Mouse (Mus musculus) heart, embryonic 10.5 days (tissue): Measurements from ENCODE around the gene Rps27a. TPM values are rescaled to one million over a fixed set of nuclear protein-coding genes. Genes with fewer than 3 reads are reported as not detected.

Experiments
- DNase-seq: peaks from one replicate; pipeline ENCODE4 v3.0.0-alpha.2; 2017; ENCODE audit warnings: low spot score
- H3K27ac ChIP-seq: fragments of 300-500 bp; sonication (generic); 2 replicates; pipeline ENCODE4 v1.5.1; 2016; ENCODE audit warnings: mild to moderate bottlenecking
- H3K27me3 ChIP-seq: fragments of 300-500 bp; sonication (generic); 2 replicates; pipeline ENCODE4 v1.6.1; 2016; ENCODE audit warnings: mild to moderate bottlenecking; ENCODE audit not compliant: poor library complexity, insufficient read depth, severe bottlenecking
- H3K36me3 ChIP-seq: fragments of 300-500 bp; sonication (generic); 2 replicates; pipeline ENCODE4 v1.6.1; 2016; ENCODE audit warnings: mild to moderate bottlenecking, moderate library complexity
- H3K4me1 ChIP-seq: fragments of 300-500 bp; sonication (generic); 2 replicates; pipeline ENCODE4 v1.6.1; 2016; ENCODE audit warnings: mild to moderate bottlenecking
- H3K4me3 ChIP-seq: fragments of 300-500 bp; sonication (generic); 2 replicates; pipeline ENCODE4 v1.5.1; 2016; ENCODE audit warnings: mild to moderate bottlenecking, moderate library complexity
- H3K9me3 ChIP-seq: fragments of 300-500 bp; sonication (generic); 2 replicates; pipeline ENCODE4 v1.6.1; 2016; ENCODE audit warnings: mild to moderate bottlenecking, moderate library complexity
- WGBS: fragments of 180-500 bp; shearing (Covaris S2); methylation state at CpG from one replicate; pipeline ENCODE4 v1.1.7; 2016; 5-methylcytosine and 5-hydroxymethylcytosine counted together
- polyA plus RNA-seq: library from polyadenylated mRNA; unstranded; fragments of >200 nt; fragmentation: Nextera tagmentation; extraction: Ambion mirVana; gene quantifications from 2 replicates; pipeline ENCODE4 v1.2.1, GENCODE M21; 2016

Gene Rps27a
- polyA plus RNA-seq, result 784 and 841 TPM in 2 replicates

DNA sequence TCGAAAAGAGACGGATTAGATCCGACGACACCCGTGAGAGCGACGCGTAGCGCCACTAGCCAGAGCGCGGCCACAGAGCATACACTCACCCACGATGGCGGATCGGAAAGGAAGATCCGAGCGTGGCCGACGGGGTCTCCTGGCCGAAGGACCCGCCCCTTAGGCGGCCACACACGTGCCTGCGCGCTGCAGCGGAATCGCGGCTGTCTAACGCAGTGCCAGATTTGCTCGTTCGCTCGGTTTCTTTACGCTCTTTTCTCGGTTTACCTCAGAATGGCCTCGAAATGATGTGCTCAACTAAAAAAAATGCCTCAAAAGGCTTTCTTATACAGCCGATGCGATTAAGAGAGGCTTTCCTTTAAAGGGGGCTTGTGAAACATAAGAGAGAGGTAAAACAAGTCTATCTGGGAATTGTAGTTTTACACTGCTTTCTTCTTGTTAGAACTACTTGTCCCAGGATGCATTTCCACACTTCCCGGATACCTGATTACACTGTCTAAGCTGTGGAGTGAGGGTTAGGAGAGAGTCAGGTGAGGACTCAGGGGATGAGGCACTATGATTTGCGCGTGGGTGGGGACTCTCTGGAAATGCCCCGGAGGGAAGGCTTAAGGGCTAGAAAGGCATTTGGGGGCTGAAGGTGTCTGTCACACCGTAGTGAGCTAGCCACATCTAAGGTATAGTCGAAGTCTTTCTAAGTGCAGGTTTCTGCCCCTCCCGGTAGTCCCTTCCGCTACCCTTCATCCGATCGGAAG lies at the start of gene Rps27a, which contains the start of gene Clhc1:
Rps27a (minus strand) TSS at position 358 of the 752 bp plus-strand sequence.
Clhc1 (plus strand) TSS at position 199 of the 752 bp plus-strand sequence.
- Histone ChIP-seq H3K4me3 (peak within 1 kb of the TSS; percentile 80), H3K4me1 (peaks cover 4% of the 10 kb centered on the region; the same call in 1 of the 2 replicates), H3K9me3 (no peaks in the 10 kb centered on the region), H3K27me3 (no peaks in the 10 kb centered on the region), H3K27ac (peak within 1 kb of the TSS; percentile 93), H3K36me3 (peaks cover 36% of the 10 kb centered on the region)
- under 1% methylated on average over 46 of the region's 46 CpGs for WGBS
- DNase-seq, result peak; percentile 96

DNA sequence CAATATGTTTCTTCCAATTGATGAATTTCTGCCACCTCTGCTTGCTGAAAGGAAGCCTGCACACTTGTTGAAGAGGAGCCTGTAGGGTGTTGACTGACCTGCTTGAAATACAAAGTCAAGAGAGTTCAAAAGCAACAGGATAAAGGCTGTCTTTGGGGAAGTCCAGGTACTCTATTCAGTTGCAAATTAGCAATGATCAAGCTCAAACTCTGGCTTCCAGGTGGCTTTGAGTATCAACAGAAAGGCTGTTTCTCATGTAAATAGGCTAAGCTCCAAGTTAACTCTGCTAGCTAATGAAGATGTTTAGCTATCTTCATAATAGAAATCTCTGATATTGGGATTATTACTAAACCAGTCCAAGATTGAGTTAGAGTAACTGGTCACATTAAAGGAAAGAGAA lies 49.2 kb upstream of the Rps27a start:
- Histone ChIP-seq H3K27ac (no peak overlapping the region), H3K9me3 (no peaks in the 10 kb centered on the region), H3K4me3 (no peak overlapping the region), H3K36me3 (no peaks in the 10 kb centered on the region), H3K4me1 (no peaks in the 10 kb centered on the region), H3K27me3 (no peaks in the 10 kb centered on the region)
- DNase-seq, result no peak

DNA sequence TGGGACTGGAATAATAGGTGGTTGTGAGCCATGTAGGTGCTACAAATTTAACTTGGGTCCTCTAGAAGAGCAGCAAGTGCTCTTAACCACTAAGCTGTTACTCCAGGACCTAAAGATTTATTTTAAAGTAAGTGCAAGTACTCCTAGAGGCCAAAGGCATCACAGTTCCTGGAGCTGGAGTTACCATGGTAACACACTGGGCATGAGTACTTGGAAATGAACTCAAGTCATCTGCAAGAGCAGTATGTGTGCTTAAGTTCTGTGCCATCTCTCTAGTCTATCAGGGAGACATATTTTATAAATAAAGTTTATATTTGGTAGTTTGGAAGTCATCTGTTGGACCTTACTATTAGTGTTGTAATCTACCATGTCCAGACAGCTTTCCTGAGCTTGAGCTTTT lies 47.3 kb upstream of the Rps27a start:
- H3K4me3 ChIP-seq, result no peak overlapping the region
- H3K4me1 ChIP-seq, result no peaks in the 10 kb centered on the region
- no peaks in the 10 kb centered on the region for H3K36me3 ChIP-seq
- no peak for DNase-seq
- no peaks in the 10 kb centered on the region for H3K9me3 ChIP-seq
- no peak overlapping the region for H3K27ac ChIP-seq
- no peaks in the 10 kb centered on the region for H3K27me3 ChIP-seq

- H3K4me1 ChIP-seq, result no peaks in the 10 kb centered on the region
- H3K4me3 ChIP-seq, result no peak overlapping the region
- no peak for DNase-seq
- no peaks in the 10 kb centered on the region for H3K27me3 ChIP-seq
- H3K9me3 ChIP-seq, result no peaks in the 10 kb centered on the region
- H3K36me3 ChIP-seq, result no peaks in the 10 kb centered on the region
- H3K27ac ChIP-seq, result no peak overlapping the region
These were observed 31.7 kb upstream of the Rps27a start for GRCm38 (mm10) chr11:29579610-29580009.

DNA sequence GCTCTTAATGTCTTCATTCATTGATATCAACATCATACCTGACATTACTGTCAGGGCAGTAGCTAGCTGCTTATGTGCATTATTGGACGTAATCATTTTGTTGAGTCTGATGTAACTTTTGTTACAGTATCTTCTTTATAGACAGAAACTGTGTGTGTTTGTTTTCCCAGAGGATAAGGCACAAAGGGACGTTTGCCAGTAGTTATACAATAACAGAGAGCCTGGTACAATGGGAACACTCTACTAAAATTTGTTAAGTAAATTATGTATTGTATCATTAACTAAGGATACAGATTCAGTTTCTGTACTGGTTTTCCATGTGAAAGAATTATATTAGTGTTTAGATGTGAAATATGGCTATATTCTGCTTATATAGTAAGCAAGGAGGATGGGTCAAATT lies 24.7 kb upstream of the Rps27a start:
- H3K4me1 ChIP-seq, result no peaks in the 10 kb centered on the region
- no peak for DNase-seq
- H3K27ac ChIP-seq, result no peak overlapping the region
- H3K4me3 ChIP-seq, result no peak overlapping the region
- H3K36me3 ChIP-seq, result no peaks in the 10 kb centered on the region
- no peaks in the 10 kb centered on the region for H3K9me3 ChIP-seq
- WGBS, result 62% methylated on average over 2 of the region's 2 CpGs
- no peaks in the 10 kb centered on the region for H3K27me3 ChIP-seq

GRCm38 (mm10) chr11:29571536-29571935 lies 23.6 kb upstream of the Rps27a start:
- H3K36me3 ChIP-seq, result no peaks in the 10 kb centered on the region
- 67% methylated on average over 3 of the region's 3 CpGs for WGBS

DNA sequence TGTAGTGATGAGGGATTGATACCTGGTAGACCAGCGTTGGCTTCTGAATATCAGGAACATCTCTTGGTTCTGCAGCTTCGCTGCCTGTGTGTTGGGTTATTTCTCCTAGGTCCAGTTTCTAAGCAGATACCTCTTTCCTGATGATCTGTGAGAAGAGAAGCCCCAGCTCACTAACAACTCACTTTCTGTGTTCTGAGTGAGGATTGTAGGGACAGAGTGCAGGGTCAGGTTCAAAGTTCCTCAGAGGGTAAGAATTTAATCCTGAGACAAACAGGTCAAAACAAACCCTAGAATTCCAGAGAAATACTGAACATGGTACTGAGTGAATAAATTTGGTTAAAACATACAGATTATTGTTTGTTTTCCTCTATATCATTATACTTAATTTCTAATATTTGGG lies 15.5 kb upstream of the Rps27a start:
- Histone ChIP-seq H3K27ac (no peak overlapping the region), H3K27me3 (no peaks in the 10 kb centered on the region), H3K9me3 (no peaks in the 10 kb centered on the region), H3K4me3 (no peak overlapping the region), H3K4me1 (no peaks in the 10 kb centered on the region), H3K36me3 (no peaks in the 10 kb centered on the region)
- DNase-seq, result no peak
- 79% methylated on average over 2 of the region's 2 CpGs for WGBS

More at GRCm38 (mm10) chr11:29571536-29571935, 23.6 kb upstream of the Rps27a start:
- no peak overlapping the region for H3K4me3 ChIP-seq
- H3K9me3 ChIP-seq, result no peaks in the 10 kb centered on the region
- no peak overlapping the region for H3K27ac ChIP-seq
- H3K27me3 ChIP-seq, result no peaks in the 10 kb centered on the region
- DNase-seq, result no peak
- H3K4me1 ChIP-seq, result no peaks in the 10 kb centered on the region

- no peaks in the 10 kb centered on the region for H3K27me3 ChIP-seq
- 79% methylated on average over 3 of the region's 3 CpGs for WGBS
- no peak for DNase-seq
- H3K9me3 ChIP-seq, result no peaks in the 10 kb centered on the region
- H3K27ac ChIP-seq, result no peak overlapping the region
- no peak overlapping the region for H3K4me3 ChIP-seq
- no peaks in the 10 kb centered on the region for H3K4me1 ChIP-seq
- no peaks in the 10 kb centered on the region for H3K36me3 ChIP-seq
These were observed 13.1 kb upstream of the Rps27a start for GRCm38 (mm10) chr11:29560990-29561389.

- no peak overlapping the region for H3K4me3 ChIP-seq
- no peak overlapping the region for H3K27ac ChIP-seq
- no peaks in the 10 kb centered on the region for H3K36me3 ChIP-seq
- no peak for DNase-seq
- H3K4me1 ChIP-seq, result no peaks in the 10 kb centered on the region
- H3K9me3 ChIP-seq, result no peaks in the 10 kb centered on the region
- 82% methylated on average over 9 of the region's 9 CpGs for WGBS
- H3K27me3 ChIP-seq, result no peaks in the 10 kb centered on the region
These were observed 12.5 kb upstream of the Rps27a start for GRCm38 (mm10) chr11:29560452-29560851.

GRCm38 (mm10) chr11:29549425-29549778 lies 1.5 kb upstream of the Rps27a start:
- H3K9me3 ChIP-seq, result no peaks in the 10 kb centered on the region
- WGBS, result 83% methylated on average over 1 of the region's 1 CpGs
- peaks cover 4% of the 10 kb centered on the region; the same call in 1 of the 2 replicates for H3K4me1 ChIP-seq
- H3K4me3 ChIP-seq, result no peak overlapping the region
- no peak overlapping the region for H3K27ac ChIP-seq
- DNase-seq, result no peak
- no peaks in the 10 kb centered on the region for H3K27me3 ChIP-seq
- peaks cover 25% of the 10 kb centered on the region for H3K36me3 ChIP-seq

- no peaks in the 10 kb centered on the region for H3K9me3 ChIP-seq
- peak; percentile 75 for DNase-seq
- H3K27ac ChIP-seq, result peak overlapping the region; percentile 93
- H3K4me3 ChIP-seq, result peak overlapping the region; percentile 80
- no peaks in the 10 kb centered on the region for H3K27me3 ChIP-seq
- WGBS, result 25% methylated on average over 23 of the region's 23 CpGs
- peaks cover 4% of the 10 kb centered on the region; the same call in 1 of the 2 replicates for H3K4me1 ChIP-seq
- peaks cover 31% of the 10 kb centered on the region for H3K36me3 ChIP-seq
These were observed 855 bp upstream of the Rps27a start for GRCm38 (mm10) chr11:29548504-29549424.

DNA sequence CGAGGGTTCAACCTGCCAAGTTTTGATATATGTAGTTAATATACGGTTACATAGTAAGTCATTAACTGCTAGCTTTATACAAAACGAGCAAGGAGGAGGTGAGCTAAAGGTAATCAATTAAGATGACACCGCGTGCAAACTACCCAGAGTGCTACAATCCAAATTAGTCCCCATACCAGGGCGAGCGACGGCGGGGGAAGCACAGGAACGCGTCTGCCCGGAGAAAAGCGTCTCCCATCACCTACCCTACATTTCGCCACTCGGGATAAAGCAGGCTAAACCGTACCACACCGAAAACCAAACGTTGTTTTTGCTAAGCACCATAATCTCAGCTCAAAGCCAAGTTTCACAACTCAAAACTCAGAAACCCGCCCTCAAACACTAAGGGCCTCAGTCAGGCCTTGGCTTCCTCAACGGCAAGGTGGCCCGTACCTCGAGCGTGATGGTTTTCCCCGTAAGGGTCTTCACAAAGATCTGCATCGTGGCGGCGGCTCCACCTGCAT lies 609 bp downstream of the Rps27a start:
- DNase-seq, result no peak
- Histone ChIP-seq H3K4me3 (peak overlapping the region; percentile 80), H3K36me3 (peaks cover 39% of the 10 kb centered on the region), H3K27ac (peak overlapping the region; percentile 93), H3K9me3 (no peaks in the 10 kb centered on the region), H3K4me1 (peaks cover 4% of the 10 kb centered on the region; the same call in 1 of the 2 replicates), H3K27me3 (no peaks in the 10 kb centered on the region)
- under 1% methylated on average over 27 of the region's 27 CpGs for WGBS

GRCm38 (mm10) chr11:29546762-29547161 lies 1.1 kb downstream of the Rps27a start:
- Histone ChIP-seq H3K27me3 (no peaks in the 10 kb centered on the region), H3K36me3 (peaks cover 41% of the 10 kb centered on the region), H3K4me3 (peak overlapping the region; percentile 80), H3K9me3 (no peaks in the 10 kb centered on the region), H3K4me1 (peaks cover 4% of the 10 kb centered on the region; the same call in 1 of the 2 replicates), H3K27ac (peak overlapping the region; percentile 93)
- 18% methylated on average over 2 of the region's 2 CpGs for WGBS
- DNase-seq, result no peak
